Mouse (Mus musculus) liver, embryonic 14.5 days (tissue): Measurements from ENCODE around the gene Cfap74. TPM values are rescaled to one million over a fixed set of nuclear protein-coding genes. Genes with fewer than 3 reads are reported as not detected.

Experiments used
- ATAC-seq: fragments of 200-750 bp; cut with Nextera tagmentation; 2 replicates; pipeline ENCODE4 v1.8.0; 2017; ENCODE audit warnings: moderate number of reproducible peaks, mild to moderate bottlenecking, moderate library complexity; ENCODE audit not compliant: insufficient read depth
- DNase-seq, 3 experiments: peaks; one replicate each; pipeline ENCODE4 v3.0.0-alpha.2; 2012 to 2013; ENCODE audit warnings: low read depth in 3 of 3, low spot score in 3 of 3
- H3K27ac ChIP-seq: fragments of 300-500 bp; sonication (generic); 2 replicates; pipeline ENCODE4 v1.5.1; 2014; ENCODE audit warnings: moderate library complexity, mild to moderate bottlenecking, control low read depth, inconsistent platforms
- H3K27me3 ChIP-seq: fragments of 300-500 bp; sonication (generic); 2 replicates; pipeline ENCODE4 v1.6.1; 2014; ENCODE audit warnings: mild to moderate bottlenecking, low read length, moderate library complexity; ENCODE audit not compliant: control insufficient read depth, insufficient read depth
- H3K36me3 ChIP-seq: fragments of 300-500 bp; sonication (generic); replicated peaks from 2 replicates; pipeline ENCODE4 v1.6.1; 2014; ENCODE audit warnings: low read depth; ENCODE audit not compliant: control insufficient read depth, insufficient read depth
- H3K4me1 ChIP-seq, 2 experiments: fragments of 200-500 bp in 1 of 2; fragments of 300-500 bp in 1 of 2; sonication (generic) in 1 of 2; replicated peaks; 2 replicates each; pipeline ENCODE4 v1.6.1; 2012 to 2014; ENCODE audit warnings: antibody characterized with exemption in 1 of 2, inconsistent platforms in 1 of 2, low read length in 1 of 2; ENCODE audit not compliant: control insufficient read depth in 2 of 2, insufficient read depth in 2 of 2
- H3K4me2 ChIP-seq: fragments of 300-500 bp; sonication (generic); 2 replicates; pipeline ENCODE4 v1.6.1; 2014; ENCODE audit warnings: low read depth, mild to moderate bottlenecking, control low read depth, moderate library complexity
- H3K4me3 ChIP-seq, 2 experiments: fragments of 200-500 bp in 1 of 2; fragments of 300-500 bp in 1 of 2; sonication (generic) in 1 of 2; 2 replicates each; pipeline ENCODE4 v1.5.1; 2012 to 2014; ENCODE audit warnings: low read depth in 2 of 2, low read length in 2 of 2, mild to moderate bottlenecking in 2 of 2, control low read depth in 1 of 2, inconsistent platforms in 1 of 2, moderate library complexity in 1 of 2; ENCODE audit not compliant: insufficient read depth in 1 of 2
- H3K9ac ChIP-seq: fragments of 300-500 bp; sonication (generic); replicated peaks from 2 replicates; pipeline ENCODE4 v1.6.1; 2014; ENCODE audit warnings: mild to moderate bottlenecking, control low read depth, moderate library complexity
- H3K9me3 ChIP-seq: fragments of 300-500 bp; sonication (generic); 2 replicates; pipeline ENCODE4 v1.6.1; 2016; ENCODE audit warnings: low read length, mixed read lengths; ENCODE audit not compliant: control insufficient read depth
- CTCF ChIP-seq: IDR thresholded peaks from 2 replicates; pipeline ENCODE4 v1.5.1; 2016; ENCODE audit warnings: antibody characterized with exemption, low read depth, control low read depth
- EP300 ChIP-seq: IDR thresholded peaks from 2 replicates; pipeline ENCODE4 v1.6.1; 2016; ENCODE audit warnings: antibody characterized with exemption, low read depth
- WGBS: fragments of 180-500 bp; shearing (Covaris S2); extraction: QIAGEN DNeasy Blood & Tissue Kit; methylation state at CpG from one replicate; pipeline ENCODE4 v1.1.7; 2014; ENCODE audit not compliant: insufficient replicate concordance; 5-methylcytosine and 5-hydroxymethylcytosine counted together
- polyA plus RNA-seq, 2 experiments: library from polyadenylated mRNA; depleted of rRNA in 1 of 2; stranded (reverse) in 1 of 2; unstranded in 1 of 2; fragments of >200 nt; fragmentation: Nextera tagmentation in 1 of 2; extraction: Ambion mirVana in 1 of 2; gene quantifications; 2 replicates each; pipeline versions ENCODE4 v1.2.1 to v1.2.3; 2012 to 2014

The Cfap74 gene
- polyA plus RNA-seq, 2 experiments, result 0.03 to 0.08 TPM

DNA sequence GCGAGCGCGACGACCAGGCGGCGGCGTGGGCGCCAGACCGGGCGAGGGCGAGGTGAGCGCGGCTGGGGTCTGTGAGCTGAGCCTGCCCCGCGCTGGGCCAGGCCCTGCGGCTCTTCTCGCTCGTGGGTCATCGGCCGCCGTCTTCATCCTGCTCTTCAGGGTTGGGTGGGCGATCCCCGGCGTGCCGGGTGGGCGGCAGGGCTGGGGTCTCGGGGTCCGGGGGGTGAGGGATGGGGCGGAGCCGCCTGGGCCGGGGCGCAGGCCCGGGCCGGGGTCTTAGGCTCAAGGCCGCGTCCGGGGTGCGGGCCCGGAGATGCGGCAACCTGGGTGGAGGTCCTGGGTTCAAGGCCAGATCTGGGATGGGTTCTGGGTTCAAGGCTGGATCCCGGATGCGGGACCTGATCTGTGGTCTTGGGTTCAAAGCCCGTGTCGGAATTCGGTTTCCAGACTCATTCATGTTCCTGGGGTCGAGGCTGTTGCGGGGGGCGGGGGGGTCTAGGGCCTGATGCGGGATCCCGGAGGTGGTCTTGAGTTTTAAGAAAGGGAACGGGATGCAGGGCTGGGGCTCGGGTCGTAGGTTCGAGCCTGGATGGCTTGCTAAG, 82.6 kb downstream of the Cfap74 start:
- Histone ChIP-seq H3K4me2 (peak overlapping the region; percentile 98), H3K4me1 (peaks cover 42 to 55% of the 10 kb centered on the region in 2 experiments), H3K36me3 (no peaks in the 10 kb centered on the region; the same call in 1 of the 2 replicates), H3K4me3 (peak overlapping the region; percentile 82 to 92), H3K27me3 (no peaks in the 10 kb centered on the region), H3K9me3 (no peaks in the 10 kb centered on the region), H3K27ac (peak overlapping the region; percentile 61), H3K9ac (peak overlapping the region; percentile 92)
- ATAC-seq (peak; percentile 38), DNase-seq (no peak)
- WGBS, result under 1% methylated on average over 48 of the region's 54 CpGs
- TF ChIP-seq EP300 (no peak), CTCF (no peak)

DNA sequence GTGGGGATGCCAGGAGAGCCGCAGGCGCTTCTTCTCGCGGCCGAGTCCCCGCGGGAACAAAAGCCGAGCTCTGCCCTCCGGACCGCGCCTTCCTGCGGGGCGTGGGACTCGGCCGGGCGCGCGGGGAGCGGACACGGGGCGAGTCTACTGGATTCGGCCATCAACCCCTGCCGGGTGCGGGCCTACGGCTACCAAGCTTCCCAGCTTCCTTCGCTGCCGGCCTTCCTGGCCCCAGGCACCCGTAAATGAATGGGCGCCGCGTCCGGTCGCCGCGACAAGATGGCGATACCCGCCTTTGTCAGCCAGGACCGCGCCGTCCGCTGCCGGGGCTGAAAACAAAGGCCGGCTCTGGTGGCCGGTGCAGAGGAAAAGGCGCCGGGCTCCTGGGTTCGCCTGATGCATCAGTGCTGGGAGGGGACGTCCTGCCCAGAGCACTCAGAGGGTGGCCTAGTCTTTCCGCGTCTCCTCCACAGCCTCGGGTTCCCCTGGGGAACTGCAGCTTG, 83.2 kb downstream of the Cfap74 start:
- peaks cover 42 to 50% of the 10 kb centered on the region in 2 experiments for H3K4me1 ChIP-seq
- peak overlapping the region; percentile 61 for H3K27ac ChIP-seq

DNA sequence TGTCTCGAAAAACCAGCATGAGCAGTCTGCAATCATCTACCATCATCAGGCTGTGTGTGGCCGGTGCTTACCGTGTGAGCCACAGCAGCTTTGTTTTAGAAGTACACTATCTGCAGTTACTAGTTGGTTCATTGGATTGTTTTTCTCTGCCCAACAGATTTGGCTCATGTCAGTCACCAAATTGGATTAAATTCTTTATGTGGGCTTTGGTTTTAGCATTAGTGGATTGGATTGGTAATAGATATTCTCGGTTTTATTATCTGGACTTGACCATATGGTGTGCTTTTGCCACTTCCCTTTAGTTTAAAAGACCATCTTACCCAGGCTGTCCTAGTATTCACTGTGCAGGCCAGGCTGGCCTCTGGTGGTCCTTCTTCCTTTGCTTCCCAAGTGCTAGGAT, 85.9 kb downstream of the Cfap74 start:
- Histone ChIP-seq H3K9me3 (no peaks in the 10 kb centered on the region), H3K4me2 (no peak overlapping the region), H3K9ac (no peak overlapping the region), H3K4me3 (no peak overlapping the region), H3K27me3 (no peaks in the 10 kb centered on the region), H3K27ac (no peak overlapping the region), H3K36me3 (no peaks in the 10 kb centered on the region; the same call in 1 of the 2 replicates), H3K4me1 (peaks cover 17 to 24% of the 10 kb centered on the region in 2 experiments)
- ATAC-seq (no peak), DNase-seq (no peak)
- 34% methylated on average over 4 of the region's 4 CpGs for WGBS
- TF ChIP-seq CTCF, result no peak
- TF ChIP-seq EP300, result no peak

More for the DNA sequence above, 83.2 kb downstream of the Cfap74 start:
- Histone ChIP-seq H3K36me3 (no peaks in the 10 kb centered on the region; the same call in 1 of the 2 replicates), H3K9me3 (no peaks in the 10 kb centered on the region), H3K9ac (peak overlapping the region; percentile 92), H3K27me3 (no peaks in the 10 kb centered on the region), H3K4me3 (peak overlapping the region; percentile 82 to 92), H3K4me2 (peak overlapping the region; percentile 98)
- WGBS, result 0% methylated on average over 50 of the region's 51 CpGs
- ATAC-seq (peak; percentile 30; the same call in 1 of the 2 replicates), DNase-seq (peak in 1 of 3 experiments; percentile 31)
- TF ChIP-seq CTCF, result no peak
- TF ChIP-seq EP300, result no peak

- no peak for ATAC-seq
- Histone ChIP-seq H3K4me3 (no peak overlapping the region), H3K9me3 (no peaks in the 10 kb centered on the region), H3K9ac (no peak overlapping the region), H3K4me2 (no peak overlapping the region), H3K27me3 (no peaks in the 10 kb centered on the region), H3K4me1 (peaks cover 10 to 12% of the 10 kb centered on the region in 2 experiments; a peak in 3 of 4 replicates), H3K27ac (no peak overlapping the region), H3K36me3 (no peaks in the 10 kb centered on the region; the same call in 1 of the 2 replicates)
- TF ChIP-seq EP300 (no peak), CTCF (no peak)
- 57% methylated on average over 3 of the region's 3 CpGs for WGBS
- no peak for DNase-seq
Measured at GRCm38 (mm10) chr4:155497963-155498362, 89.0 kb downstream of the Cfap74 start.

DNA sequence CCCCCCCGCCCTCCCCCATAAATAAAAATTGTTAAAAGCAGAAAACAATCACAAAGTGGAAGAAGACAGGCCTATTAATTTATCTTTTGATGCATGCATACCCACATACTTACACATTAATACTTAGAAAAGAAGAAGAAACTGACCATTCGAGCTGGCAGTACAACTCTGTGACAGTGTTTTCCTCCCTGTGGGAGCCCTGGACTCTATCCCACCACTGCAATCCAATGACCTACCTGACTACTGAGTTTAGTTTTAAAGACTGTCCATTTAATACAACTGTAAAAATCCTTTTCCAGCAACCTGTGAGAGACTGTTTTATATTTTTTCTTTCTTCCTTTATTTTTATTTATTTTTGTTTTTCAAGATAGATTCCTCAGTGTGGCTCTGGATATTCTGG, 92.1 kb downstream of the Cfap74 start:
- no peaks in the 10 kb centered on the region; the same call in 1 of the 2 replicates for H3K36me3 ChIP-seq
- no peaks in the 10 kb centered on the region for H3K9me3 ChIP-seq
- no peak for TF ChIP-seq EP300
- TF ChIP-seq CTCF, result no peak
- H3K4me1 ChIP-seq, result peaks cover 4 to 7% of the 10 kb centered on the region in 2 experiments
- no peak overlapping the region for H3K9ac ChIP-seq
- WGBS, result 59% methylated on average over 2 of the region's 2 CpGs
- no peak for ATAC-seq
- no peak overlapping the region for H3K4me2 ChIP-seq
- no peaks in the 10 kb centered on the region for H3K27me3 ChIP-seq
- H3K4me3 ChIP-seq, result no peak overlapping the region
- no peak for DNase-seq
- no peak overlapping the region for H3K27ac ChIP-seq
